Mouse (Mus musculus) MEL (cell line): ENCODE measurements at regions not wholly inside any gene's neighbourhood (a gene's known extent, or its start where the extent isn't known, plus 50 kb on each side); places are given as distances from the start of the nearest gene placed in this dataset.

Experiments
- BHLHE40 ChIP-seq: IDR thresholded peaks from 2 replicates; pipeline ENCODE4 v1.6.1; 2012; ENCODE audit warnings: low read depth, mild to moderate bottlenecking, inconsistent platforms, low read length, improper control_type of control experiment, borderline replicate concordance
- CTCF ChIP-seq, 3 experiments: IDR thresholded peaks in 2 of 3; conservative IDR thresholded peaks in 1 of 3; 2 replicates each; pipeline ENCODE4 v1.5.1; 2011 to 2012; ENCODE audit warnings: low read length in 3 of 3, low read depth in 2 of 3, mild to moderate bottlenecking in 2 of 3, improper control_type of control experiment in 1 of 3, inconsistent platforms in 1 of 3, mixed read lengths in 1 of 3, moderate library complexity in 1 of 3; ENCODE audit not compliant: control insufficient read depth in 1 of 3, insufficient read depth in 1 of 3, poor library complexity in 1 of 3, severe bottlenecking in 1 of 3
- EP300 ChIP-seq, 2 experiments: IDR thresholded peaks; 2 replicates each; pipeline ENCODE4 v1.6.1; 2011; ENCODE audit warnings: improper control_type of control experiment in 2 of 2, low read length in 2 of 2, low read depth in 1 of 2, mild to moderate bottlenecking in 1 of 2
- MAX ChIP-seq: IDR thresholded peaks from 2 replicates; pipeline ENCODE4 v1.6.1; 2011; ENCODE audit warnings: low read length, improper control_type of control experiment
- MYC ChIP-seq: IDR thresholded peaks from 2 replicates; pipeline ENCODE4 v1.6.1; 2011; ENCODE audit warnings: low read depth, mild to moderate bottlenecking, low read length, improper control_type of control experiment, moderate library complexity
- NELFE ChIP-seq: IDR thresholded peaks from 2 replicates; pipeline ENCODE4 v1.6.1; 2011; ENCODE audit warnings: low read depth, low read length, improper control_type of control experiment
- NRF1 ChIP-seq: IDR thresholded peaks from 2 replicates; pipeline ENCODE4 v1.6.1; 2014; ENCODE audit warnings: low read depth, mild to moderate bottlenecking, inconsistent platforms, low read length, improper control_type of control experiment, moderate library complexity; ENCODE audit not compliant: poor library complexity, insufficient read depth, severe bottlenecking
- TBP ChIP-seq: IDR thresholded peaks from 2 replicates; pipeline ENCODE4 v1.8.0; 2011; ENCODE audit warnings: low read depth, low read length, improper control_type of control experiment
- TCF12 ChIP-seq: IDR thresholded peaks from 2 replicates; pipeline ENCODE4 v1.6.1; 2014; ENCODE audit warnings: low read depth, mild to moderate bottlenecking, inconsistent platforms, low read length, improper control_type of control experiment, moderate library complexity

- no peak for TF ChIP-seq EP300 (IDR thresholded peaks at IDR 0.05; ENCODE audit: low read depth in 1 of 2, low read length in 2 of 2)
- TF ChIP-seq MAX: no peak
- no peak for TF ChIP-seq MYC
- TF ChIP-seq CTCF (IDR thresholded peaks at IDR 0.05 in 2 of 3, conservative IDR thresholded peaks at IDR 0.05 in 1 of 3; ENCODE audit: control insufficient read depth in 1 of 3, insufficient read depth in 1 of 3, low read depth in 2 of 3, low read length in 3 of 3, poor library complexity in 1 of 3, severe bottlenecking in 1 of 3): no peak
- TF ChIP-seq TBP: no peak
- no peak for TF ChIP-seq BHLHE40
- no peak for TF ChIP-seq NRF1
- TF ChIP-seq TCF12: no peak
- no peak for TF ChIP-seq NELFE
These were observed 239.3 kb upstream of the Ngly1 start for GRCm38 (mm10) chr14:16009778-16010177.
